Mouse (Mus musculus): ENCODE results near the gene Olfr933.

The Olfr933 gene

GRCm38 (mm10) chr9:38972013-38972412 is at the start of gene Olfr933:
Olfr933 (plus strand) TSS chr9:38972313.
- DNase-seq (ENCODE audit: low spot score in 2 of 2): no peak

DNA sequence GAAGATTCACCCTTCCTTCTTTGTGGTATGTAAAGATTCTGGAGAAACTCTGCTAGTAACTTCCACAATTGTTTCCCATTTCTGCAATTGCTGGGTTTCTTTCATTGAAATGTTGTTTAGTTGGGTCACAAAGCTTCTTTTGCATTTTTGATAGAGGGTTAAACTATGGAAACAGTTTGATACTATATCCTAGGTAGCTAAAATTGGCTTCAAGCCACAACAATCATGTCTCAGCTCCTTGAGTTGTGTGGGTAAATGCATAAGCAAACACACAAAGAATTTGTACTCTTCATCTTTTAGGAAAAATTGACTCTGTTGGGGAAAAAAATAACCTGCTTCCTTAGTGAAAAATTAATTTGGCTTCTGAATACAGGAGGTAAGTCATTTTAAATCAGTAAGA is 42.6 kb upstream of the Olfr933 start, which contains the start of gene Olfr930:
TSS of gene Olfr930 (plus strand) at position 301 of the 400 bp plus-strand sequence.
- DNase-seq (ENCODE audit: low spot score in 2 of 2): no peak

DNA sequence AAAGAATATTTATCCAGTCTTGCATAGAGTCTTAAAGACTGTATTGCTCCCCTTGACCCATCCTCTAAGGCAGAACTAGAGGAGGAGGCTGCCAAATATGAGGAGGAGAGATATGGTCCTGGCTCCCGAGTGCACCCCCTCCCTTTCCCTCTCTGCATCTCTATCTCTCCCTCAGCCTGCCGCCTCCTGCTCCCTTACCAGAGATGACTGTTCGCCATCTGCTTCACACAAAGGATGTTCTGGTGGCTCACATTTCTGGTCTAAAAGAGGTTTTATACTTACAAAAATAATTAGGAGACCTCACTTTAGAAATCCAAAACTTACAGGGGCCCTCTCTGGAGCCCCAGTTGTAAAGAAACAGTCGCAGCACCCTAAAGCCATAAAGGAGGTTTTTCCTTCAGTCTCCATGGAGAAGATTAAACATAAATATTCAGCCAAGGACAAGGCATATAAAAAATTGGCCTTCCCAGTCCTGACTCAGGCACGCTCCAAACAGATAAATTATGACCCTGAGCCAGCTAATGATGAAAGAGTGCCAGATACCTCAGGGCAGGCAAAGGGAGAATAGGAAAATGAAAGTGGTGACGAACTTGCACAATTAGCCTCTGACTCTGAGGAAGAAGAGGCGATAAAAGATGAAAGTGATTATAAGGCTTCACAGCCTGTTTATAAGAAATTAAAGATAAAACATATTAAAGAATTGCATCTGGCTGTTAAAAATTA is 18.6 kb upstream of the Olfr933 start:
- DNase-seq (ENCODE audit: low spot score in 2 of 2): peak in 1 of 2 experiments; percentile 25

GRCm38 (mm10) chr9:38954124-38954416 is 18.0 kb upstream of the Olfr933 start:
- no peak for DNase-seq (ENCODE audit: low spot score in 2 of 2)

DNA sequence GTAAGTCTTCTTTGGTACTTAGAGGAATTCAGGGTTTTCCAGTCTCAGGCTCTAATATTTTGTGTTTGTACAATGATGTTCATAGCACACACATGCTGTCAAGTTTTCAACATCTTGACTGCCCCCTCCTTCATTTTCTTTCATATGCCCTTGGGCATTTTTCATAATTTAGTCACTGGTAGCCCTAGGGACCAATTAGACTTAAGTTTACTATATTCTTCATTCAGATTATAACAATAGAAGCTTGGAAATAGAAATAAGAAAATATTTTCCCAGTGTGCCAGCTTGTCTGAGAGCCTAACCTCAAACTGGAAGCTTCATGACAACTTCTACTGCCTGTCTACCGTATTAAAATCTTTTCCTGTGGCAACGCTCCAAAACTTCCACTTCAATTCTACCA is 16.1 kb downstream of the Olfr933 start, which contains the start of gene Olfr934:
TSS of gene Olfr934 (minus strand) at position 101 of the 400 bp plus-strand sequence.
- DNase-seq (ENCODE audit: low spot score in 2 of 2): no peak

DNA sequence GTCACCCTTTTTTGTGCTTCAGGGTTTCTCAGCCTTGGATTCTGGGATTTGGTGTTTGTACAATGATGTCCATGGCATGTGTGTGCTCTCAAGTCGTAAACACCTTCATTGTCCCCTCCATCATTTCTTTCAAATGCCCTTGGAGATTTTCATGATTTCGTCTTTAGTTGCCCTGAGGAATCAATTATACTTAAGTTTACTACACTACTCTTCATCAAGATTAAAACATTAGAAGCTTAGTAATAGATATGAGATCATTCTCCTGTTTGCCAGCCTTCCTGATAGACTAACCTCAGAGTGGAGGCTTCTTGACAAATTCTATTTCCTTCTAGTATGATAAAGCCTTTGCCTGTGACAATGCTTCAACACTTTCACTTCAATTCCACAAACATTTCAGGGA is 27.5 kb downstream of the Olfr933 start, which contains the start of gene Olfr935:
TSS of gene Olfr935 (minus strand) at position 101 of the 400 bp plus-strand sequence.
- DNase-seq (ENCODE audit: low spot score in 2 of 2): no peak

- no peak for DNase-seq (ENCODE audit: low spot score in 2 of 2)
Observed at GRCm38 (mm10) chr9:39023277-39023676, 51.2 kb downstream of the Olfr933 start, which contains the start of gene Olfr146. Olfr146 (minus strand) TSS chr9:39023377.

Measured in left cerebral cortex, adult 9 months (tissue).